Mouse (Mus musculus): ENCODE measurements around the gene Usp50. TPM values are rescaled to one million over a fixed set of nuclear protein-coding genes. Genes with fewer than 3 reads are reported as not detected.
A peak's percentile ranks its signal among the peaks of the same experiment; 100 is the strongest.

The Usp50 gene
- polyA plus RNA-seq, 1 experiment: 0.02 TPM

- TF ChIP-seq GATA1 (IDR thresholded peaks at IDR 0.05; ENCODE audit: low read length): no peak
- TF ChIP-seq TAL1 (IDR thresholded peaks at IDR 0.05; ENCODE audit: low read length): no peak
Observed at GRCm38 (mm10) chr2:126676122-126676515, 107.2 kb downstream of the Usp50 start, which contains the start of gene Gabpb1. Gabpb1 (minus strand) TSS chr2:126676337.

DNA sequence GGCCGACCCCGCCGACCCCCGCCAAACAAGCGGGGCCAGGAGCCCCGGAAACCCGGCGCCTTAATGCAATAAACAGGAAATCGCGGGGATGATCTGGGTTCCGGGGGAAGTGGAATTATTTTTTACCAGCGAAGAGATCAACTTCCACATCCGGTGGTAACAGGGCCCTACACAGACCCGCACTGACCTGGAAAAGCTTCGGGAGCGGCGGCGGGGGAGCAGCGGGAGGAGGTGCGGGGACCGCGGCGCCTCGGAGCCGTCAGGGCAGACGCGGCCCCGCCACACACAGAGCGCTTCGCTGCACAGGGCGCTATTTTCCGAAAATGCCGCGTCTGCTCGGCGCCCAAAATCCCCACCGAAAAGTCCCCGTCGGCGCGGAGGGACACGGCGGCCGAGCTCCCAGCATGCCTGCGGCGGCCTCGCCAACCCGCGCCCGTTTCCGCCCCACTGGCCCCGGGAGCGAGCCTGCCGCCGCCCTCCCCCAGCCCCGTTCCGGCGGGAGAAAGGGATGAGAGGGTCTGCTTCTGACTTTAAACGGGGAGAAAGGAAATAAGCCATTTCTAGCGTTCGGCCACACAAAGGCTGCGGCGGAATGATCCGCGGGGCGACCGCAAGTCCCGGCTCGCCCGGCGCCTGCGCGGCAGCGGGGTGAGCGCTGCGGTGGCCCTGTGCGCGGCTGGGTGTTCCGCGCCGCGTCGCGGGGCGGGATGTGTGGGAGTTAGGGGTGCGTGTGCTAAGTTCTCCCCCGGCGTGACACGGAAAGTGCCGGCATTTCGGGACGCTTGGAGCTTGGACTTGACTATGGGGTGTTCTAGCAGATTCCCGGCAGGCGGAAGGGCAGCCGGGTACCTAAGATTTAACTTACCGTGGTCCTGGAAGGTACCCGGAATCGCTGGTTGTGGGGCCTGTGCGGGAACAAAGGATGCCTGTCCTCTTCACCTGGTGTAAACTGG lies 107.8 kb downstream of the Usp50 start:
- no peaks in the 10 kb centered on the region for H3K9me3 ChIP-seq (ENCODE audit: control insufficient read depth, low read length)
- H3K36me3 ChIP-seq (ENCODE audit: control insufficient read depth): no peaks in the 10 kb centered on the region; the same call in none of the 2 replicates
- H3K4me1 ChIP-seq (ENCODE audit: control insufficient read depth): peaks cover 42% of the 10 kb centered on the region
- no peaks in the 10 kb centered on the region for H3K27me3 ChIP-seq (ENCODE audit: control insufficient read depth)
- no peak for TF ChIP-seq TAL1 (IDR thresholded peaks at IDR 0.05; ENCODE audit: low read length)
- no peak for TF ChIP-seq GATA1 (IDR thresholded peaks at IDR 0.05; ENCODE audit: low read length)
- peak overlapping the region; percentile 95 for H3K4me3 ChIP-seq (replicated peaks)

More at GRCm38 (mm10) chr2:126676122-126676515, 107.2 kb downstream of the Usp50 start, which contains the start of gene Gabpb1:
- peaks cover 42% of the 10 kb centered on the region for H3K4me1 ChIP-seq (ENCODE audit: control insufficient read depth)
- peak within 1 kb of the TSS; percentile 95 for H3K4me3 ChIP-seq (replicated peaks)
- no peaks in the 10 kb centered on the region for H3K27me3 ChIP-seq (ENCODE audit: control insufficient read depth)
- H3K36me3 ChIP-seq (ENCODE audit: control insufficient read depth): no peaks in the 10 kb centered on the region; the same call in none of the 2 replicates
- no peaks in the 10 kb centered on the region for H3K9me3 ChIP-seq (ENCODE audit: control insufficient read depth, low read length)

GRCm38 (mm10) chr2:126674441-126675168 lies 108.7 kb downstream of the Usp50 start:
- peak overlapping the region; percentile 95 for H3K4me3 ChIP-seq (replicated peaks)
- no peaks in the 10 kb centered on the region for H3K9me3 ChIP-seq (ENCODE audit: control insufficient read depth, low read length)
- no peak for TF ChIP-seq TAL1 (IDR thresholded peaks at IDR 0.05; ENCODE audit: low read length)
- no peak for TF ChIP-seq GATA1 (IDR thresholded peaks at IDR 0.05; ENCODE audit: low read length)
- peaks cover 42% of the 10 kb centered on the region for H3K4me1 ChIP-seq (ENCODE audit: control insufficient read depth)
- H3K36me3 ChIP-seq (ENCODE audit: control insufficient read depth): no peaks in the 10 kb centered on the region; the same call in none of the 2 replicates
- H3K27me3 ChIP-seq (ENCODE audit: control insufficient read depth): no peaks in the 10 kb centered on the region

GRCm38 (mm10) chr2:126673317-126674242 lies 109.7 kb downstream of the Usp50 start:
- Histone ChIP-seq H3K4me1 (ENCODE audit: control insufficient read depth) (peaks cover 42% of the 10 kb centered on the region), H3K27me3 (ENCODE audit: control insufficient read depth) (no peaks in the 10 kb centered on the region), H3K36me3 (ENCODE audit: control insufficient read depth) (no peaks in the 10 kb centered on the region; the same call in none of the 2 replicates), H3K4me3 (replicated peaks) (peak overlapping the region; percentile 95), H3K9me3 (ENCODE audit: control insufficient read depth, low read length) (no peaks in the 10 kb centered on the region)
- no peak for TF ChIP-seq GATA1 (IDR thresholded peaks at IDR 0.05; ENCODE audit: low read length)
- no peak for TF ChIP-seq TAL1 (IDR thresholded peaks at IDR 0.05; ENCODE audit: low read length)

- peaks cover 3% of the 10 kb centered on the region for H3K36me3 ChIP-seq (ENCODE audit: control insufficient read depth)
- H3K9me3 ChIP-seq (ENCODE audit: control insufficient read depth, low read length): no peaks in the 10 kb centered on the region
- TF ChIP-seq GATA1 (IDR thresholded peaks at IDR 0.05; ENCODE audit: low read length) (no peak), TAL1 (IDR thresholded peaks at IDR 0.05; ENCODE audit: low read length) (no peak)
- no peaks in the 10 kb centered on the region for H3K27me3 ChIP-seq (ENCODE audit: control insufficient read depth)
- H3K4me1 ChIP-seq (ENCODE audit: control insufficient read depth): peaks cover 24% of the 10 kb centered on the region
- no peak overlapping the region for H3K4me3 ChIP-seq (replicated peaks)
Observed at GRCm38 (mm10) chr2:126668621-126669252, 114.5 kb downstream of the Usp50 start.

GRCm38 (mm10) chr2:126665984-126666383 lies 117.3 kb downstream of the Usp50 start:
- Histone ChIP-seq H3K4me1 (ENCODE audit: control insufficient read depth) (peaks cover 5% of the 10 kb centered on the region), H3K36me3 (ENCODE audit: control insufficient read depth) (peaks cover 3% of the 10 kb centered on the region), H3K9me3 (ENCODE audit: control insufficient read depth, low read length) (no peaks in the 10 kb centered on the region), H3K27me3 (ENCODE audit: control insufficient read depth) (no peaks in the 10 kb centered on the region), H3K4me3 (replicated peaks) (no peak overlapping the region)
- TF ChIP-seq GATA1 (IDR thresholded peaks at IDR 0.05; ENCODE audit: low read length): no peak
- TF ChIP-seq TAL1 (IDR thresholded peaks at IDR 0.05; ENCODE audit: low read length): no peak

DNA sequence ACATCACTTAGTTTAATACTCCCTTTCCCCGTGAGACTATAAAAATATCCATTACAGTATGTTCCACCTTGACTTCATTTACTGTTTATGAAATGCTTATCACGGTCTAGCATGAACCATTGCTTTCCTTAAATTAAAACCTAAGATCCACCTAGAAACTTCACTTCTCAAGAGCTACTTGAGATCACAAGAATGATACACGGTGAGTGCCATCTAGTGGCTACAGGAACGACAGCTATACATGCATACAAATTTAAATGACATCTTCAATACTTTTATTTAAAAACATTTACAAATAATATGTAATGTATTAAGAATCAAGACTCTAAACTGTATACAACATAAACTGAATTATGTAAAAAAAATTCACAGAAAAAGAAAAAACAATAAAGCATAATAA lies 119.8 kb downstream of the Usp50 start:
- peaks cover 4% of the 10 kb centered on the region for H3K4me1 ChIP-seq (ENCODE audit: control insufficient read depth)
- no peaks in the 10 kb centered on the region for H3K27me3 ChIP-seq (ENCODE audit: control insufficient read depth)
- no peak for TF ChIP-seq TAL1 (IDR thresholded peaks at IDR 0.05; ENCODE audit: low read length)
- no peak for TF ChIP-seq GATA1 (IDR thresholded peaks at IDR 0.05; ENCODE audit: low read length)
- no peaks in the 10 kb centered on the region for H3K9me3 ChIP-seq (ENCODE audit: control insufficient read depth, low read length)
- no peak overlapping the region for H3K4me3 ChIP-seq (replicated peaks)
- H3K36me3 ChIP-seq (ENCODE audit: control insufficient read depth): peaks cover 3% of the 10 kb centered on the region

Other genes with a start within 250 kb of the Usp50 start
- not detected in 2 replicates for gene Slc27a2, start 231.1 kb downstream of the Usp50 start, polyA plus RNA-seq (2012)
- 0.28 and 0.80 TPM in 2 replicates for gene Hdc, start 164.2 kb downstream of the Usp50 start, polyA plus RNA-seq (2012)
- gene Gabpb1, start 107.1 kb downstream of the Usp50 start, polyA plus RNA-seq (2012): 0.64 and 0.83 TPM in 2 replicates
- gene Usp8, start 76.1 kb downstream of the Usp50 start, polyA plus RNA-seq (2012): 0.73 and 0.85 TPM in 2 replicates
- gene Trpm7, start 92.8 kb upstream of the Usp50 start, polyA plus RNA-seq (2012): 0.11 and 0.33 TPM in 2 replicates
- 0.07 and 0.08 TPM in 2 replicates for gene Sppl2a, start 149.8 kb upstream of the Usp50 start, polyA plus RNA-seq (2012)
- 0.08 TPM in 1 of 2 replicates, not detected in the other for gene Ap4e1, start 225.2 kb upstream of the Usp50 start, polyA plus RNA-seq (2012)

All from erythroblast, embryonic 14.5 days (primary cell).